Mouse (Mus musculus) liver, embryonic 13.5 days (tissue): ENCODE measurements around the gene Cd22. TPM values are rescaled to one million over a fixed set of nuclear protein-coding genes. Genes with fewer than 3 reads are reported as not detected.
A peak's percentile ranks its signal among the peaks of the same experiment; 100 is the strongest.

Experiments
- ATAC-seq: fragments of 200-750 bp; cut with Nextera tagmentation; 2 replicates; pipeline ENCODE4 v1.8.0; 2017; ENCODE audit warnings: low read depth, mild to moderate bottlenecking, moderate number of reproducible peaks, moderate library complexity
- DNase-seq: peaks from one replicate; pipeline ENCODE4 v3.0.0; 2022
- H3K27ac ChIP-seq: fragments of 300-500 bp; sonication (generic); 2 replicates; pipeline ENCODE4 v1.5.1; 2015; ENCODE audit warnings: moderate library complexity, mild to moderate bottlenecking, inconsistent platforms
- H3K27me3 ChIP-seq: fragments of 300-500 bp; sonication (generic); 2 replicates; pipeline ENCODE4 v1.6.1; 2015; ENCODE audit warnings: mild to moderate bottlenecking, inconsistent platforms
- H3K36me3 ChIP-seq: fragments of 300-500 bp; sonication (generic); 2 replicates; pipeline ENCODE4 v1.6.1; 2015; ENCODE audit warnings: mild to moderate bottlenecking, inconsistent platforms
- H3K4me1 ChIP-seq: fragments of 300-500 bp; sonication (generic); replicated peaks from 2 replicates; pipeline ENCODE4 v1.6.1; 2015; ENCODE audit warnings: inconsistent platforms
- H3K4me2 ChIP-seq: fragments of 300-500 bp; sonication (generic); 2 replicates; pipeline ENCODE4 v1.6.1; 2015; ENCODE audit warnings: inconsistent platforms, mild to moderate bottlenecking, moderate library complexity
- H3K4me3 ChIP-seq: fragments of 300-500 bp; sonication (generic); replicated peaks from 2 replicates; pipeline ENCODE4 v1.5.1; 2015; ENCODE audit warnings: mild to moderate bottlenecking, inconsistent platforms
- H3K9ac ChIP-seq: fragments of 300-500 bp; sonication (generic); 2 replicates; pipeline ENCODE4 v1.6.1; 2015; ENCODE audit warnings: mild to moderate bottlenecking, inconsistent platforms
- H3K9me3 ChIP-seq: fragments of 300-500 bp; sonication (generic); replicated peaks from 2 replicates; pipeline ENCODE4 v1.6.1; 2016; ENCODE audit warnings: inconsistent platforms
- WGBS: fragments of 180-500 bp; shearing (Covaris S2); methylation state at CpG from one replicate; pipeline ENCODE4 v1.1.7; 2015; ENCODE audit not compliant: insufficient replicate concordance; 5-methylcytosine and 5-hydroxymethylcytosine counted together
- polyA plus RNA-seq: library from polyadenylated mRNA; unstranded; fragments of >200 nt; fragmentation: Nextera tagmentation; extraction: Ambion mirVana; gene quantifications from 2 replicates; pipeline ENCODE4 v1.2.1, GENCODE M21; 2015

The Cd22 gene
- polyA plus RNA-seq, 1 experiment from 2014 or later, result 0.07 TPM

DNA sequence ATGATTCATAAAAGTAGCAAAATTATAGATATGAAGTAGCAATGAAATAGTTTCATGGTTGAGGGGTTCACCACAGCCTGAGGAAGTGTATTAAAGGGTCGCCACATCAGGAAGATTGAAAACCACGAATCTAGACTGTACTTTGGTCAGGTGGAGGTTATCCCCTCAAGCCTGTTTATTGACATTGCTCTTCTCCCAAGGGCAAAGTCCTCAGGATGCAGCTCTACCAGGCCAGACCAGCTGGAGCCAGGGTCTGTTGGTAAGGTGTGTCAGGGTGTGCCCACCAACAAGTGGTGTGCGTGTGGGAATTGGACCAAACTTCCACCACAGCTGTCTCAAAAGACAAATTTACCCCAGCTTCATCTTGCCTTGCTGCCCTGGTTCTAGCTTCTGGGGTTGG lies 15.1 kb upstream of the Cd22 start:
- H3K9ac ChIP-seq, result no peak overlapping the region
- DNase-seq, result no peak
- H3K9me3 ChIP-seq, result no peaks in the 10 kb centered on the region
- WGBS, result 50% methylated on average over 3 of the region's 3 CpGs
- H3K4me3 ChIP-seq, result no peak overlapping the region
- no peak overlapping the region for H3K27ac ChIP-seq
- no peaks in the 10 kb centered on the region for H3K36me3 ChIP-seq
- H3K4me2 ChIP-seq, result no peak overlapping the region
- peaks cover 7% of the 10 kb centered on the region for H3K4me1 ChIP-seq
- no peaks in the 10 kb centered on the region for H3K27me3 ChIP-seq
- ATAC-seq, result no peak

GRCm38 (mm10) chr7:30892515-30892914 lies 12.4 kb upstream of the Cd22 start:
- H3K4me2 ChIP-seq, result no peak overlapping the region
- no peaks in the 10 kb centered on the region for H3K27me3 ChIP-seq
- DNase-seq, result no peak
- no peak overlapping the region for H3K27ac ChIP-seq
- H3K36me3 ChIP-seq, result no peaks in the 10 kb centered on the region
- WGBS, result 44% methylated on average over 3 of the region's 3 CpGs
- H3K4me3 ChIP-seq, result no peak overlapping the region
- H3K9ac ChIP-seq, result no peak overlapping the region
- H3K9me3 ChIP-seq, result no peaks in the 10 kb centered on the region
- peaks cover 7% of the 10 kb centered on the region for H3K4me1 ChIP-seq
- no peak for ATAC-seq

DNA sequence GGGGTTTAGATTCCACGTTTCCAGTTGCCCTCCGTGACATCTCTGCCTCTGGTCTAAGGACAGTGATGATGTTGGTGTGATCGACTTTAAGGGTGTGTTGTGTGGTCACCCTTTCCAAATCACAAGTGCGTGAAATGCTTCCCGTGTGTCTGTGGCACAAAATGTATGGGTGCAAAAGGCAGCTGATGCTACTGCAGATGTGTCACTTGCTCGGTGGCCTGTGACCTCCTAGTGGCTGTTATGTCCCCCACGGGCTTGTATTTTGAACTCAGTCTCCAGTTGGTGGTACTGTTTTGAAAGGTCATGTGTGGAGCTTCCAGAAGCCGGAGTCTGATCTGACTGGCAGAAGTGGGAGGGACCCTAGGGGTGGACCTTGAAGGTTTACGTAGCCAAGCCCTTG lies 11.6 kb upstream of the Cd22 start:
- H3K9ac ChIP-seq, result no peak overlapping the region
- peaks cover 7% of the 10 kb centered on the region for H3K4me1 ChIP-seq
- ATAC-seq, result no peak
- no peaks in the 10 kb centered on the region for H3K9me3 ChIP-seq
- WGBS, result 70% methylated on average over 9 of the region's 9 CpGs
- H3K36me3 ChIP-seq, result no peaks in the 10 kb centered on the region
- no peak overlapping the region for H3K4me2 ChIP-seq
- H3K4me3 ChIP-seq, result no peak overlapping the region
- H3K27me3 ChIP-seq, result no peaks in the 10 kb centered on the region
- no peak overlapping the region for H3K27ac ChIP-seq
- DNase-seq, result no peak

- H3K4me1 ChIP-seq, result peaks cover 5% of the 10 kb centered on the region
- H3K9ac ChIP-seq, result no peak overlapping the region
- WGBS, result 24% methylated on average over 2 of the region's 2 CpGs
- no peaks in the 10 kb centered on the region for H3K36me3 ChIP-seq
- DNase-seq (no peak), ATAC-seq (no peak)
- H3K4me3 ChIP-seq, result no peak overlapping the region
- no peaks in the 10 kb centered on the region for H3K27me3 ChIP-seq
- no peak overlapping the region for H3K4me2 ChIP-seq
- no peaks in the 10 kb centered on the region for H3K9me3 ChIP-seq
- H3K27ac ChIP-seq, result no peak overlapping the region
These were observed 10.5 kb upstream of the Cd22 start for GRCm38 (mm10) chr7:30890681-30891080.

- 61% methylated on average over 7 of the region's 7 CpGs for WGBS
- no peaks in the 10 kb centered on the region for H3K4me1 ChIP-seq
- H3K9me3 ChIP-seq, result no peaks in the 10 kb centered on the region
- no peak for ATAC-seq
- DNase-seq, result no peak
- H3K36me3 ChIP-seq, result no peaks in the 10 kb centered on the region
- H3K27me3 ChIP-seq, result no peaks in the 10 kb centered on the region
- H3K4me2 ChIP-seq, result no peak overlapping the region
- no peak overlapping the region for H3K27ac ChIP-seq
- H3K9ac ChIP-seq, result no peak overlapping the region
- H3K4me3 ChIP-seq, result no peak overlapping the region
These were observed 8.6 kb upstream of the Cd22 start for GRCm38 (mm10) chr7:30888786-30889185.

GRCm38 (mm10) chr7:30887568-30888188 lies 7.5 kb upstream of the Cd22 start:
- Histone ChIP-seq H3K9me3 (no peaks in the 10 kb centered on the region), H3K4me1 (no peaks in the 10 kb centered on the region), H3K4me3 (no peak overlapping the region), H3K36me3 (no peaks in the 10 kb centered on the region), H3K27ac (no peak overlapping the region), H3K9ac (no peak overlapping the region), H3K27me3 (no peaks in the 10 kb centered on the region), H3K4me2 (no peak overlapping the region)
- 63% methylated on average over 14 of the region's 14 CpGs for WGBS
- ATAC-seq (no peak), DNase-seq (no peak)

GRCm38 (mm10) chr7:30886852-30887251 lies 6.7 kb upstream of the Cd22 start:
- H3K9ac ChIP-seq, result no peak overlapping the region
- no peak overlapping the region for H3K4me3 ChIP-seq
- no peak overlapping the region for H3K4me2 ChIP-seq
- H3K36me3 ChIP-seq, result no peaks in the 10 kb centered on the region
- ATAC-seq (no peak), DNase-seq (no peak)
- H3K27ac ChIP-seq, result no peak overlapping the region
- H3K27me3 ChIP-seq, result no peaks in the 10 kb centered on the region
- no peaks in the 10 kb centered on the region for H3K9me3 ChIP-seq
- no peaks in the 10 kb centered on the region for H3K4me1 ChIP-seq
- 62% methylated on average over 4 of the region's 4 CpGs for WGBS

DNA sequence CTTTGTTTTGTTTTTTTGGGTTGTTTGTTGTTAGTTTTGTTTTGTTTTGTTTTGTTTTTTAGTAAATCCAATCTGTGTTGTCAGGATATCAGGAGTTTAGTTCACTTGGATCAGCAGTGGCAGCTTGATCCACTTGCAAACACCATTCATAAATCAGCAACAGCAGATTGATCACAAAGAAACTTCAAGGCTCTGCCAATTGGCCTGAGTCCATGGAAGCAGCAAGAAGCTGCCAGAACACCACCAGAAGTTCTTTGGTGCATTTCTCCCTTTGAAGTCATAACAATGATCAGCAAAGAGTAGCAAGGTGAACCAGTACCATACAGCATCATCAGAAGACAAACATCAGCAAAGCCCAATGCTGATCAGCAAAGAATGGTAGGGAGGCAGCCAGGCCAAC lies 3.9 kb upstream of the Cd22 start:
- no peaks in the 10 kb centered on the region for H3K27me3 ChIP-seq
- no peak overlapping the region for H3K4me2 ChIP-seq
- no peak for ATAC-seq
- H3K36me3 ChIP-seq, result no peaks in the 10 kb centered on the region
- no peak overlapping the region for H3K9ac ChIP-seq
- H3K4me1 ChIP-seq, result no peaks in the 10 kb centered on the region
- no peak for DNase-seq
- no peaks in the 10 kb centered on the region for H3K9me3 ChIP-seq
- no peak overlapping the region for H3K4me3 ChIP-seq
- H3K27ac ChIP-seq, result no peak overlapping the region

DNA sequence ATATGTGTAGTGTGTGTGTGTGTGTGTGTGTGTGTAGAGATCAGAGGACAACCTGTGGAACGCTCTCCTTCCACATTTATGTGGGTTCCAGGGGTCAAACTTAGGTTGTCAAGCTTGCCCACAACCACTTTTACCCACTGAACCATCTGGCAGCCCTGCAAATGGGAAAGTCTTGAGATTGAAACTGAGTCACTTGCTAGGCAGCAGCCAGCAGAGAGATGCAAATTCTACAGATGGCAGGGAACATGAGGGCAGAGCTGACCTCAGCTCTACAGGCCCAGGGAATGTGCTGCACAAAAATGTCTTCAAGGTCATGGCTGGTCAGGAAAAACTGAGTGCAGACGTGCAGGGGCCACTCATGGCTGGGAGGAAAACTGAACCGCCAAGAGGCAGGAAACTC lies 1.2 kb upstream of the Cd22 start:
- no peak for ATAC-seq

DNA sequence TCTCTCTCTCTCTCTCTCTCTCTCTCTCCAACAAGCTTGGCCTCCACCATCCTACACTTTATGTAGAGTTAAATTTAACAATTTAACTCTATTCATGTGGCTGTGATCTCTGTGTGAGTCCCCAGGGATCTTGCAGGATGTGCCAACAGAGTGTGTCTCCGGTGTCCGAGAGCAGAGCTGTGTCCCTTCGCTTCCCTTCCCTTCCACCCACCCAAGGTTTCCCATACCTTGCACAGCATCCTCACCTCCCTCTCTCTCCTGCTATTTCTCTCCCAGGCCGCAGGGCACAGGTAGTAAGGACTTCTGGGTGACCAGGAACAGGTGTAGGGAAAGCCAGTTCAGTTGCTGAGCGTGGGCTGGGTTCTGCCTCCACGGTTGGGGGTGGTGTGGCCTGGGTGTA lies 1.2 kb downstream of the Cd22 start:
- Histone ChIP-seq H3K9ac (no peak overlapping the region), H3K4me1 (no peaks in the 10 kb centered on the region), H3K36me3 (no peaks in the 10 kb centered on the region), H3K27ac (no peak overlapping the region), H3K4me3 (no peak overlapping the region), H3K4me2 (no peak overlapping the region), H3K9me3 (no peaks in the 10 kb centered on the region), H3K27me3 (no peaks in the 10 kb centered on the region)
- ATAC-seq, result no peak
- 48% methylated on average over 6 of the region's 6 CpGs for WGBS
- no peak for DNase-seq

More for the DNA sequence above, 1.2 kb upstream of the Cd22 start:
- Histone ChIP-seq H3K9me3 (no peaks in the 10 kb centered on the region), H3K4me1 (no peaks in the 10 kb centered on the region), H3K4me3 (no peak overlapping the region), H3K27ac (no peak overlapping the region), H3K36me3 (no peaks in the 10 kb centered on the region), H3K9ac (no peak overlapping the region), H3K27me3 (no peaks in the 10 kb centered on the region), H3K4me2 (no peak overlapping the region)
- WGBS, result 67% methylated on average over 3 of the region's 3 CpGs
- no peak for DNase-seq

DNA sequence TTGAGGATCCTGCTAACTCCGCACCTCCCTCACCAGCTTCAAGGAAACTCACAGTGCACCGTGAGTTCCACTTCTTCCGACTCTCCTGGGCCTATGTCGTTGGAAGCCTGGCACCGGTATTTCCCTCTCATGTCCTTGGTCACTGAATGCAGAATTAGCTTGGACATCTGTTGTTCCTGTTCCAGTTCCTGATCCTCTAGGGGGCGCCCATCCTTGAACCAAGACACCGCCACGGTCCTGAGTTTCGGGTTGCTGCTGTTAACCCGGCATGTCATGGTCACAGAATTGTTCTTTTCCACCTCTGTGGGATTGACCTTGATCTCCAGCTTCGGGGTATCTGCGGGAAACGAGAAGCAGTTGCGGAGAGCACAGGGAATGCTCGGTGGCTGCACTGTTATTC lies 7.1 kb downstream of the Cd22 start:
- ATAC-seq, result no peak
- no peak overlapping the region for H3K4me3 ChIP-seq
- peak; percentile 20 for DNase-seq
- H3K36me3 ChIP-seq, result no peaks in the 10 kb centered on the region
- 12% methylated on average over 15 of the region's 15 CpGs for WGBS
- H3K27me3 ChIP-seq, result peaks cover 4% of the 10 kb centered on the region
- H3K4me2 ChIP-seq, result peak overlapping the region; percentile 30; the same call in 1 of the 2 replicates
- no peak overlapping the region for H3K9ac ChIP-seq
- H3K9me3 ChIP-seq, result no peaks in the 10 kb centered on the region
- no peaks in the 10 kb centered on the region for H3K4me1 ChIP-seq
- no peak overlapping the region for H3K27ac ChIP-seq

DNA sequence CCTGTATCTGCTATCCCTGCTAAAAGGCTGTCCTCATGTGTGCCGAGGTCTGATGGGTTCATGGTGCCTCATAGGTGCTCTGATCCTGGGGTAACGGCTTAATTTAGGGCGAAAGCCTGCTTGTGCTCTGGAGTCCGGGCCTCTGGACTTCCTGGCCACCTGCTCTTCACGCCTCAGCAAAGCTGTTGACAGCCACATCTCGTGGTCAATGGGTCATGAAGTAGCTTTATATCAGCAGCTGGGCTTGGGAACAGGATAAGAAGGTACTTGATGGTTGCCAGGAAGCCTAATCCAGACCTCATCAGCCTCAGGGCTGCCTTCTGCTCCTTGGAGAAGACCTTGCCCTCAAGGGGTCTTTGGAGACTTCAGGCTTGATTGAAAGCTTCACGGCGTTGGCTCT lies 16.8 kb downstream of the Cd22 start:
- H3K27ac ChIP-seq, result no peak overlapping the region
- no peaks in the 10 kb centered on the region for H3K36me3 ChIP-seq
- no peak overlapping the region for H3K9ac ChIP-seq
- H3K9me3 ChIP-seq, result no peaks in the 10 kb centered on the region
- H3K4me2 ChIP-seq, result no peak overlapping the region
- no peaks in the 10 kb centered on the region for H3K27me3 ChIP-seq
- 48% methylated on average over 8 of the region's 8 CpGs for WGBS
- no peak for DNase-seq
- no peak for ATAC-seq
- H3K4me1 ChIP-seq, result 0 out of 2 replicates have a peak, but pooled peaks cover 7% of the 10 kb centered on the region
- no peak overlapping the region for H3K4me3 ChIP-seq
